Comparison of ENCODE assay signal across 1 mouse cellular context in the genomic region with DNA sequence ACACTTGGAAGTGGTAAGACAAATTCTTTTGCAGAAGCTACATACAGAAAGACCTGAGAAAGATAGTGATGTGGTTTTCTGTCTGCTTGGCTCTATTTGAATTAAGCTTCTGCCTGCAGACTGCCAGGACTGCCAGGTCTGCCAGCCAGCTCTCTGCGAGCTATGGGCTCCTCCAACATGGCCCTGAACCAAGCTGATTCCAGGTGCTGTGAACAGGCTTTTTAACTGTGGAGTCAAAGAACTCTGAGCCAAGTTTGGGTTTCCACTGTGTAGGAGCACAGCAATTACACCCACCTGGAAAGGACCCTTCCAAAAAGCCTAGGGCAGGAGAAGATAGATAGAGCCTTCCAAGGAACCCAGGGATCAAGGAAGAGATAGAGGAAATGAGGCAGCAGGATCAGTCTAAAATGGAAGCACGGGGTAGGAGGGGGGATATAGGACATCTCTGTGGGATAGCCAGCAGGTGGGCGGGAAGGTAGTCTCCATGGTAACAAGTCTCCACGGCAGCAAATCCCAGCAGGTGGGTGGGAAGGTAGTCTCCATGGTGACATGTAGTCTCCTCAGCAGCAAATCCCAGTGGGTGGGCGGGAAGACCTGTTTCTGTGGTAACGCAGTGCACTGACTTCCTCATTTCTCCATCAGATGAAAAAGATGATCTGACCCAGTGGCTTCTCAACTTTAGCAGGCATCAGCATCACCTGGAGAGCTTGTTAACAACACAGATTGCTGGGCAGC.
TF ChIP-seq lines count a peak whose summit lies in the region.

No protein-coding gene starts in this region.

TF ChIP-seq in CH12.LX, 34 proteins besides CTCF, POLR2A, EP300 and RAD21:
- TF ChIP-seq UBTF (IDR thresholded peaks at IDR 0.05; ENCODE audit: low read depth, low read length) (no peak), USF1 (IDR thresholded peaks at IDR 0.05; ENCODE audit: low read depth, low read length) (no peak), ZNF384 (IDR thresholded peaks at IDR 0.05; ENCODE audit: low read depth, low read length) (no peak), ETS1 (conservative IDR thresholded peaks at IDR 0.05; ENCODE audit: low read depth, low read length) (no peak), TCF12 (IDR thresholded peaks at IDR 0.05; ENCODE audit: low read depth, low read length) (no peak)
TF ChIP-seq in CH12.LX: peak in this region for 0.
